Mouse (Mus musculus) layer of hippocampus, adult 6 months (tissue): ENCODE measurements around the gene Ccdc62. TPM values are rescaled to one million over a fixed set of nuclear protein-coding genes. Genes with fewer than 3 reads are reported as not detected.

ENCODE experiments used
- long read RNA-seq, 2 experiments: library from polyadenylated mRNA; unstranded; transcript quantifications; one replicate each; pipeline ENCODE4 v2.0.0; 2019 to 2020
- microRNA-seq: library from miRNA; unstranded; fragments of <30 nt; microRNA quantifications from one replicate; pipeline ENCODE4 v1.2.0, GENCODE M21; 2020
- polyA plus RNA-seq: library from polyadenylated mRNA; unstranded; fragments of <200 nt; fragmentation: Nextera tagmentation; gene quantifications from 2 replicates; pipeline ENCODE4 v1.2.3, GENCODE M21; 2021

Ccdc62 gene
- 2.7 and 3.8 TPM in 2 replicates for polyA plus RNA-seq
- long read RNA-seq, experiment 1, partial matches to known transcripts, result 0 of 1 reads
- long read RNA-seq, experiment 1, other reads (novel, unspliced or antisense), result 0 of 1 reads
- long read RNA-seq, experiment 2, partial matches to known transcripts, result 4 of 16 reads
- long read RNA-seq, experiment 2, other reads (novel, unspliced or antisense), result 9 of 16 reads

DNA sequence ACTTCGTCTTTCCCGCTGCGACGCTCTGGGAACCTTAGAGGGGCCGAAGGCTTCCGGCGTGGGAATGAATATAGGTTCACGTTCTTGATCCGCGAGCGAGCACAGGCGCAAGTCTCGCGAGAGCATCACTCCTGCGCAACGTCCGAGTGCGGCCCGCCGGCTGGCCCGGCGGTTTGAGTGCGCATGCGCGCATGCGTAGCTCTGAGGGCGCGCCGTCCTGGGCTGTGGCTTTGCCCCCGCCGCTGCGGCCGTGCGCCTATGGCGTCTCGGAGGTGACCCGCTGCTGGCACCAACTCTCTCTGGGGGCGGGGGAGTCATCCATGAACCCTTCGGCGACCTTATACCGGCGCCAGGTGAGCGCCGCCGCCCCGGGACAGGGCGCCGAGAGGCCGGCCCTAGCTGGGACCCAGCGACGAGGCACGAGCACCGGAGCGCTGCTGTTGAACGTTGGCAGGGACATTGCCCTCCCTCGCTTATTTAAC lies at the start of gene Ccdc62:
Gene Ccdc62 (plus strand): TSS at position 172 of the 482 bp plus-strand sequence.

DNA sequence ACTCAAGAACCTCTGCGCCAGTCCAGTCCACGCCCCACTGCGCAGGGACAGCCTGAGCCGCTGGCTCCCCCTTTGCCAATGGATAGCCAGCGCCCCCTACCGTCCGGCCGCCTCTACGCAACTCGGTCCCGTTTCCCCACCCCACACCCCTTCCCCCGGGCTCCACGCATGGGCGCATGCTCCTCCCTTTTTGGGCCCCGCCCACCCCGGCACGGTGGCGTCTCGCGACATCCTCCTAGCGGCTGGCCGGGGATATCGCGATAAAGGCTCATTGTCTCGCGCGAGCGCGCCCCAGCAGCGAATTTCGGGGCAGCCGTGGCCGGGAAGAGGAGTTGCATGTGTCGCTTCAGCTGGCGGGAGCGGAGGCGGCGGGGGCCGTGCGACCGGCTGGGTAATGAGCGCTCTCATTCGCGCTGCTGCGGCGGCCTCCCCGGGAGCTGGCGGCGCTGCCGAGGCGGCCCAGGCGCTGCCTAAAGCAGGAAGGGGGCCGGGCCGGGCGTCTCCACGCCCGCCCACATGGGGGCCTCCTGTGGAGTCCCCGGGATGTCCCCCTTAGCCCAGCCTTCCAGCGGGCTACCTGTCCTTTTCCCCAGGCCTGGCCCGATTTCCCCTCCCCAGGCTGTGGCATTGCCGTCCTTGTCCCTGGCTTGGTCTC lies 23.4 kb upstream of the Ccdc62 start, which contains the start of gene Denr:
Gene Denr (plus strand): TSS at position 200 of the 655 bp plus-strand sequence.

DNA sequence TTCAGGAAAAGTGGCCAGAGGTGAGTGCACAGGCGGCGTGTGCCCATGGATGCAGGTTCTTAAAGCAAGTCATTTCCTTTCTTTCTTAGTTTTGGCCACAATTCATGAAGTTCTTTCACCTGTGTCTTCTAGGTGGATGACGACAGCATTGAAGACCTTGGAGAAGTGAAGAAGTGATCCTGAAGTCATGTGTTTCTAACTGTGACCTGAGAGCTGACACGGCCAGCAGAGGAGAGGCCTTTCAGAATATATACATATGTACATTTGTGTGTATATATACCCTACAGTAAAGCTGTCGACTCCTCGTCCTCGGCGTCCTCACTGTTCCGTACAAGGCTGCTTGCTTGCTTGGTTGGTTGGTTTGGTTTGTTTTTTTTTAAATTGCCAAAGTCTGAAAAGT lies 3.4 kb upstream of the Ccdc62 start, which contains the start of gene Gm43518:
Gene Gm43518 (plus strand): TSS at position 301 of the 400 bp plus-strand sequence.

DNA sequence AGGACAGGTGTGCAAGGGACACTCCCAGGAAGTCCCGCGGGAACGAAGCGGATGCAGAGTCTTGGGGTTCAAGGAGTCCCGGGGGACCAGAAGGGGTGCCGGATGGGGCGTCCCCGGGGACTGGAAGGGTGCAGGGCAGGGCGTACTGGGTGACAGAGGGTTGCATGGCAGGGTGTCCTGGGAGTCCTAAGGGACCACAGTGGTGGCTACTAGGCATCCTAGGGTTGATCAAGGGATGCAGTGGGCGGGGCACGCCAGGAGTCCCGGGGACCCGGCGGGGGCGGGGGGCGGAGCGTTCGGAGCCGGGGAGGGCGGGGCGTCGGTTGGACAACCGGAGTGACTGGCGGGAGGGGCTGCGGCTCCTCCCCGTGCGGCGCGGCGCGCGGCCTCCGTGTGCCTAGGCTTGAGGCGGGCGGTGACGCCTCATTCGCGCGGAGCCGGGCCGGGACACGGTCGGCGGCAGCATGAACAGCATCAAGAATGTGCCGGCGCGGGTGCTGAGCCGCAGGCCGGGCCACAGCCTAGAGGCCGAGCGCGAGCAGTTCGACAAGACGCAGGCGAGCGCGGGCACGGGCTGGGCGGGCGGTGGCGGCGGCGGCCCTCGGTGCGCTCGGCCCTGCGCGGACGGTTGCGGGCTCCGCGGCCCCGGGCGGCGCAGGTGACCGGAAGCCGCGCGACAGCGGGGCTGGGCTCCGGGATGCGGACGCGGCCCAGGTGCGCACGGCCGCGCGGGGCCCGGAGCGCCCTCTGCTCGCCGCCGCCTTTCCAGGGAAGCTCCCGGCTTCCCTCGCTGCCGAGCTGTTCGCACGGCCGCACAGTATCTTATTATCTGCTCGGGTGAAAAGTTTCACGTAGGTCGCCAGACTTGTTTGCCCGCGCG lies 43.1 kb downstream of the Ccdc62 start, which contains the start of gene Hip1r:
Gene Hip1r (plus strand): TSS at position 330 of the 880 bp plus-strand sequence.

Small RNA genes lying within 50 kb of the gene (microRNA-seq; reads per million reads assigned to microRNA genes)
- 3.4 reads per million, percentile 11 among the genes with 10 or more reads in this experiment for gene Mir7032

Other genes starting within 250 kb of the Ccdc62 start
- gene Clip1, start 246.1 kb upstream of the Ccdc62 start, polyA plus RNA-seq, result 36.4 and 38.3 TPM in 2 replicates
- 16.1 and 16.5 TPM in 2 replicates for gene Zcchc8, start 209.6 kb upstream of the Ccdc62 start, polyA plus RNA-seq
- gene Rsrc2, start 181.3 kb upstream of the Ccdc62 start, polyA plus RNA-seq, result 46.1 and 57.6 TPM in 2 replicates
- gene Kntc1, start 181.0 kb upstream of the Ccdc62 start, polyA plus RNA-seq, result 1.7 TPM in 2 replicates
- 0.16 TPM in 1 of 2 replicates, not detected in the other for gene Hcar2, start 65.2 kb upstream of the Ccdc62 start, polyA plus RNA-seq
- gene Hcar1, start 50.7 kb upstream of the Ccdc62 start, polyA plus RNA-seq, result 0.19 and 0.45 TPM in 2 replicates
- gene Denr, start 23.5 kb upstream of the Ccdc62 start, polyA plus RNA-seq, result 116 and 120 TPM in 2 replicates
- gene Gm43518, start 3.3 kb upstream of the Ccdc62 start, polyA plus RNA-seq, result not detected in 2 replicates
- gene Hip1r, start 42.9 kb downstream of the Ccdc62 start, polyA plus RNA-seq, result 7.7 and 7.9 TPM in 2 replicates
- gene Vps37b, start 101.6 kb downstream of the Ccdc62 start, polyA plus RNA-seq, result 13.2 and 14.9 TPM in 2 replicates
- gene Abcb9, start 165.1 kb downstream of the Ccdc62 start, polyA plus RNA-seq, result 21.3 and 22.5 TPM in 2 replicates
- gene Ogfod2, start 181.6 kb downstream of the Ccdc62 start, polyA plus RNA-seq, result 49.9 and 51.2 TPM in 2 replicates
- gene Arl6ip4, start 185.4 kb downstream of the Ccdc62 start, polyA plus RNA-seq, result 108 and 119 TPM in 2 replicates